Mouse (Mus musculus) gastrocnemius, adult 18-20 months (tissue): Measurements from ENCODE around the gene Ddhd1. TPM values are rescaled to one million over a fixed set of nuclear protein-coding genes. Genes with fewer than 3 reads are reported as not detected.
"Not testable (repeated sequence)": the region's sequence is repeated elsewhere in the genome, so short reads cannot be mapped to it uniquely, and the experiment has no call there.

Source experiments
- DNase-seq: peaks from one replicate; pipeline ENCODE4 v3.0.0; 2021; ENCODE audit warnings: low spot score
- total RNA-seq, 2 experiments: library from RNA; stranded (reverse); gene quantifications; 2 replicates each; pipeline ENCODE4 v1.2.3; 2021

The Ddhd1 gene
- total RNA-seq, 2 experiments from 2014 or later = 2.9 TPM

- not testable (repeated sequence) for DNase-seq
These were observed 76.8 kb downstream of the Ddhd1 start for GRCm38 (mm10) chr14:45580923-45581827.

- peak; percentile 62 for DNase-seq
These were observed 91.6 kb downstream of the Ddhd1 start for GRCm38 (mm10) chr14:45566066-45566937.

GRCm38 (mm10) chr14:45565216-45566065 is 92.5 kb downstream of the Ddhd1 start:
- DNase-seq = peak; percentile 66

GRCm38 (mm10) chr14:45563577-45563976 is 94.4 kb downstream of the Ddhd1 start:
- DNase-seq = peak; percentile 50

GRCm38 (mm10) chr14:45561681-45562080 is 96.3 kb downstream of the Ddhd1 start:
- peak; percentile 59 for DNase-seq

- no peak for DNase-seq
These were observed 98.9 kb downstream of the Ddhd1 start for GRCm38 (mm10) chr14:45559018-45559417.

- DNase-seq = peak; percentile 41
These were observed 103.6 kb downstream of the Ddhd1 start for GRCm38 (mm10) chr14:45554336-45554735.

- DNase-seq = peak; percentile 67
These were observed 104.1 kb downstream of the Ddhd1 start for GRCm38 (mm10) chr14:45553854-45554253.

- no peak for DNase-seq
These were observed 105.5 kb downstream of the Ddhd1 start for GRCm38 (mm10) chr14:45552431-45552830.

- no peak for DNase-seq
These were observed 106.7 kb downstream of the Ddhd1 start for GRCm38 (mm10) chr14:45551121-45551768.

GRCm38 (mm10) chr14:45550010-45550647 is 107.8 kb downstream of the Ddhd1 start:
- DNase-seq = no peak

- DNase-seq = no peak
These were observed 109.8 kb downstream of the Ddhd1 start for GRCm38 (mm10) chr14:45548118-45548517.

- DNase-seq = no peak
These were observed 113.0 kb downstream of the Ddhd1 start for GRCm38 (mm10) chr14:45544905-45545304.

GRCm38 (mm10) chr14:45544026-45544425 is 113.9 kb downstream of the Ddhd1 start:
- DNase-seq = no peak

- peak; percentile 82 for DNase-seq
These were observed 118.1 kb downstream of the Ddhd1 start for GRCm38 (mm10) chr14:45539659-45540468.
